Mouse (Mus musculus) neutrophil, adult 5-6 weeks (primary cell): ENCODE data around the gene Drosha. TPM values are rescaled to one million over a fixed set of nuclear protein-coding genes. Genes with fewer than 3 reads are reported as not detected.

ENCODE experiments used
- ATAC-seq: fragments of 151-379, 151-347 bp; 2 replicates; pipeline ENCODE4 v1.8.0; 2017; ENCODE audit warnings: mild to moderate bottlenecking, moderate TSS enrichment; ENCODE audit not compliant: insufficient number of reproducible peaks, poor library complexity, low FRiP score, severe bottlenecking; ENCODE audit errors: extremely low read depth
- total RNA-seq: library from RNA; stranded (forward); fragments of 200-1000 nt; gene quantifications from 2 replicates; pipeline ENCODE4 v1.2.3, GENCODE M21; 2017

Gene Drosha
- total RNA-seq, 1 experiment from 2014 or later = 8.6 TPM

GRCm38 (mm10) chr15:12824965-12825364 is 350 bp downstream of the Drosha start:
- ATAC-seq = no peak; the same call in 1 of the 2 replicates

DNA sequence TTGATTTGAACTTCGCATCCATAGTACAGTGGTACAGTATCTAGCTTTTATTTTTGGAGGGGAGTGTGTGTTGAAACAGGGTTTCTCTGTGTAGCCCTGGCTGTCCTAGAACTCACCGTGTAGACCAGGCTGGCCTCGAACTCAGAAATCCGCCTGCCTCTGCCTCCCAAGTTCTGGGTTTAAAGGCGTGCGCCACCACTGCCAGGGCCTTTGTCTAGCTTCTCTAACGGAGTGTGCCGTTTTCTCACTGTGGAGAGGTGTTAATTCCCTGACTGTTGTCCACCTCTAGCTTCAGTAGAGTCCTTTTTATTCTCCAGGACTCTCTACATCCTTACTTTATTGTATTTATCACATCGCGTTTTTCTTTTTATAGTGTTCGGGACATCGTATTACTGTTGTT is 793 bp downstream of the Drosha start:
- ATAC-seq = no peak

- ATAC-seq = no peak
Measured at GRCm38 (mm10) chr15:12829878-12830277, 5.3 kb downstream of the Drosha start.

GRCm38 (mm10) chr15:12832599-12832998 is 8.0 kb downstream of the Drosha start:
- no peak for ATAC-seq

DNA sequence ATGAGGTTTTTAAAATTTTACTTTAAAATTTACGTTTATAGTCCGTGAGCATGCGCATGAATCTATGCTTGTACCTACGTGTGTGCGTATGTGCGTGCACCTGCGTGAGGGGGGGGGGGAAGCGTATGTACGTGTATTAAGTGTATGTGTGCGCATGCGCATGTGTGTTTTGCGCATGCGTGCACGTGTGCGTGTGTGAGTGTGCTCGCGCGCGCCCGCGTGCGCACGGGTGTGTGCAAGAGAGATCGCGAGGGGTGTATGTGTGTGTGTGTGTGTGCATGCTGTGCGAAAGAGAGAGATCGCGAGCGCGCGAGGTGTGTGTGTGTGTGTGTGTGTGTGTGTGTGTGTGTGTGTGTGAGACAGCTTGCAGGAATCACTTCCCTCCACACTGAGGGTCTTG is 8.8 kb downstream of the Drosha start:
- ATAC-seq = no peak

GRCm38 (mm10) chr15:12834231-12834630 is 9.6 kb downstream of the Drosha start:
- no peak for ATAC-seq

DNA sequence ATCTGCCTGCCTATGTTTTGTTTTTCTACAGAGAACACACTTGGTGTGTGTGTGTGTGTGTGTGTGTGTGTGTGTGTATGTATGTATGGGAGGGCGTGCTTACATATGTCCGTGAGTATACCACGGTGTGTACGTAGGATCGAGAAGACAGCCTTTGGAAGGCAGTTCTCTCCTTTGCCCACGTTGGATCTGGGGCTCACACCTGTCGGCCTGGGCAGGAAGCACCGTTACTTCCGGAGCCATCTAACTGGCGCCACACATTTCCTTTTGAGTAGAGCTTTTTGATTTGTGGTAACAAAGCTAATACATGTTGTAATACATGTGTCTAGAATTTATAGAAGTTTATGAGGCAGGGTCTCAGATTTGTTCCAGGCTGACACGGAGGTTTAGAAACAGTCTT is 16.1 kb downstream of the Drosha start:
- peak; percentile 44; the same call in 1 of the 2 replicates for ATAC-seq

- no peak for ATAC-seq
Measured at GRCm38 (mm10) chr15:12842833-12843232, 18.2 kb downstream of the Drosha start.

GRCm38 (mm10) chr15:12848196-12848975 is 23.8 kb downstream of the Drosha start:
- ATAC-seq = no peak

DNA sequence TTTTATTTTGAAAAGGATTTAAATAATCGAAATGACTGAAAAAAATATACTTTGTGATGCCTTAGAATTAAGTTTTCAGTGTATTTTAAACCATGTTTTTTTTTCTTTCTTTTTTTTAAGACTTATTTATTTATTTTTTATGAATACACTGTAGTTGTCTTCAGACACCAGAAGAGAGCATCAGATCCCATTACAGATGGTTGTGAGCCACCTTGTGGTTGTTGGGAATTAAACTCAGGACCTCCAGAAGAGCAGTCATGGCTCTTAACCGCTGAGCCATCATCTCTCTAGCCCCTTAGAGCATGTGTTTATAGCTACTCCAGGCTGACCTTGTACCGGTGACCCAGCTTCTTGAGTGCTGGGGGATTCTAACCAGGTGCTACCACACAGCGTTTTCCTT is 24.8 kb downstream of the Drosha start:
- no peak for ATAC-seq

DNA sequence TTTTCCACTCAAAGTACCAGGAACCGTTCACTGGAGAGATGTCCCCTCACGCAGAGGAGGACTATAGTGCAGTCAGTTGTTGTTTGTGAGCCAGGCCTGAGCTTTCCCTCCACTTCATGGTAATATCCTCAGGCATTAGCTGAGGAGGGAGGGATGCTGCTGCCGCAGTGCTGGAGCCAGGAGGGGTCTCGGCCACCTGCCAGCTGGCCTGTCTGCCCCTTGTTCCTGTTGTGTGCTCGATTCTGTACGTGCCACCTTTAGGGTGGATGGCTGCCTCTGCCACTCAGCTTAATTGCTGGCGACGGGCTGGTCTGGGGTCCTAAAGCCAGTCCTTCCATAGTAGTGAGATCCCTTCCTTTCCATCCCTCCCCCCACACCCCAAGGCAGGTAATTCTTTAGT is 28.9 kb downstream of the Drosha start:
- ATAC-seq = no peak

- no peak for ATAC-seq
Measured at GRCm38 (mm10) chr15:12856780-12857179, 32.2 kb downstream of the Drosha start.

DNA sequence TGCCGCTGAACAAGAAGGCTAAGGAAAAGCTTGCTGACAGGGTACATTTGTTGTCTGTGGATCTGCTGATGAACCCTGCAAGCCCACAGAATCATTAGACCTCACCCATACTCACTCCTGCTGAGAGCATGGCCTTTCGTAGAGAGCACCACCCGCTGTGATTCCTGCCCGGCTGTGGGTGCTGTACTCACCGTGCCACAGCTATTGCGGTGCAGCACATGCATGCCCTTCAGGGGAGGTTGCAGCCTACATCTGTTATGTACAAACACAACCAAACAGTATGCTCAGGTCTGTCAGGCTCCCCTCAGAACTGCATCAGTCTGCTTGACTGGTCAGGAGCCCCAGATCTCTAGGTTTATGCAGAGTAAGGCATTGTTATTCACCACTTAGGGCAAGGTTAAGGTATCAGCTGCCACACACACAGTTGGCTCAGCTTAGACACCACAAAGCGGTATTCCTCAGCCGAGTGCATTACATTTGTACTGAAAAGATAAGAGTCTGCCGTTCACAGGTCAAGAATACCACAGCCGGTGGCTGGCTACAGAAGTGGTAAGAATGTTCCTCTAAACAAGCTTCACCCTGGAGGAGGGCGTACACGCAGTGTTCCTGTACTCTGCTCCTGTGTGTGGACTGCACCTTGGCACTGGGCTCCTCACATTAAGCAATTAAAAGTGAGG is 33.4 kb downstream of the Drosha start:
- ATAC-seq = no peak

GRCm38 (mm10) chr15:12858645-12859044 is 34.0 kb downstream of the Drosha start:
- no peak for ATAC-seq

DNA sequence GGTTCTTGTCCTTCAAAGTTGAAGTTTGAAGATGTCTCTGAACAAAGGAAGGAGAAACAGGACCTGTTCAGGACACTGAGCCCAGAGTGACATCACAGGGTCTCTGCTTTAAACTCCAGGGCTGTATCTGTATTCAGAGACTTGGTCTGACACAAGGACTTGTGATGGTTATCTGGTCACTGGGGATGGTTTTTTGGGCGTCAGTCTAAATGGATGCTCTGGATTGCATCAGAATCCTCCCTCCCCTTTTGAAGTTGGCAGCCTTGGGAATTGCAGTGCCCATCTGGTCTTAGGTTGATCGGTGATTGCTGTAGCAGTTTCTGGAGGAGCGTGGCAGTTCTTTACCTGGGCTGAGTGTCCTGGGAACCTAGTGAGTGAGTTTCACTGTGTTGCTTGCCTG is 37.4 kb downstream of the Drosha start:
- no peak for ATAC-seq

DNA sequence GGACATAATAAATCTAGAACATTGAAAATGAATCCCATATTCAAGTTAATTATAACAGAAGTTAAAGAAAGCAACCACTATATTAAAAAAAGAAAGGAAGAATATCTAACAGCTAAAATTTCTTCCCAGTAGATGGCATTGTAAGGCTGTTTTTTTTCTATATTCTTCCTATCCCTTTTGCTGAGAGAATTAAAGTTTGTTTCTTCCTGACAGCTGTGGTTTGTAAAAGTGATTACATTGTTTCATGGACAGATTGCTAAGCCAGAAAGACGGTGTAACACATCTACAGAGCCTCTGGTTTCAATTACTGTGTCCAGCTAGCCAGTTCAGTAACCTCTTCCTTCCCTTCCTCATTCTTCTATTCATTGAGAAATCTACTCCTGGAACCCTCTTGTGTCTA is 39.1 kb downstream of the Drosha start:
- ATAC-seq = no peak

DNA sequence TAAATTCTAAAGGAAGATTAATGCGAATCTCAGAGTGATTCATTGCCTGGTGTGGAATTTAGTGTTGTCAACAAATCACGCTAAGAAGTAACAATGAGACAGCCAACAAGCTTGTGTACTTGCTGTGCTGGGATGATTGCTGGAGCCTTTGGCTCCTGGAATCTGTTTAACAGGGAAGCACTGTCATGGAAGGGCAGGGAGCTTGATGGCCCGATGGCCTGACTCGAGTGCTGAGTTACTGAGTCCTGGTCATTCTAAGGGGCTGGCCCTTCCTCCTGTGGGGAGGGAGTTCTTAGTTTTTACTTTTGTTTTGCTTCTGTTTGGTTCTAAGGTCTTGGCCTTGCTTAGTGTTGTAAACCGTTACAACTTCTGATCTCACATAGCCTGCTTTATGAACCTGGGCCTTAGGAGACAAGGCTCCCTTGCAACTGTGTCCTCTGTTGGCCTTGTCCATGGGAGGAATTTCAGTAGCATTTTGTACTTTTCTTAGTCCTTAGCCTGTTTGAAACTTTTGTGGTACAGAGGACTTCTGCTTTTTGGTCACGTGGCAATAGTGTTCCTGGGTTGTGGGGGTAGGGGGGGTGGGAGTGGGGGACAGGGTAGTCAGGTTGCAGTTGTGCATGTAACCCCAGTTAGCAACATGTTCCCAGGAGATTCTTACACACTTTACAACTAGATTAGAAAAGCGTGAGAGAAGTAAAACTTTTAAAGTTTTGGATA is 41.1 kb downstream of the Drosha start:
- ATAC-seq = peak; percentile 30; the same call in 1 of the 2 replicates

GRCm38 (mm10) chr15:12867269-12867668 is 42.7 kb downstream of the Drosha start:
- no peak for ATAC-seq

DNA sequence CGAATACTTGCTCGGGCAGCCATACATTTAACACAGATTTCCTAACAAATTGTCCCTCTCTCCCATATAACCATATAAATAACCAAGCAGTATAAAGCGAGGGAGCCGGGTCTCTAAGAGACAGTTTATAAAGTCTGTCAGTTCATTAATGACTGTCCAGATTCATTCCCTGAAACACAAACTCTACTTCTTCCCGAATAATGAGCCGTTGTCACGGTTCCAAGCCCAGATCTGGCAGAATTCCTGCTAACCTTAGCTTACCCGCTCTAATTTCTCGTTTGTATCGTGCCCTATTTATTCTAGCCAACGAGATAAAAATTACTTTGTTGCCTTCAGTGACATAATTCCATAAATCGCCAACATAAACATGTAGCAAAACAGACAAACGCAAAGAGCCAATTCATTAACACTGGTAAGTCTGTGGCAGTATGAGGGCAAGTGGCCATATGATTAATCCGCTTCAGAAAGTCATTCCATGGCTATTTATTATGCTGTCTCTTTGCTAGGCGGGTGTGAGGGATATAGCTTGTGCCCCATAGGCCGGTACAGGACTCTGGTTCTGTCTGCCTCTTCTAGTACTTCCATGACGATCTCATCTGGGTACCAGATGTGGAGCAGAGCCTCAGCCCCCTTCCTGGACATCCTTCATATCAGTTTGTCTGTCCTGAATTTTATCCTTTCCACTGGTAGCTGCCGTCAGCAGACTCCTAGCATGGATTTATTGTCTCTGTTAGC is 51.0 kb downstream of the Drosha start:
- no peak for ATAC-seq
